Mouse (Mus musculus) stomach, postnatal 0 days (tissue): ENCODE data around the gene Il33.

Source experiments
- CTCF ChIP-seq: IDR thresholded peaks from 2 replicates; pipeline ENCODE4 v1.5.1; 2016; ENCODE audit warnings: antibody characterized with exemption, low read depth, mild to moderate bottlenecking, moderate library complexity
- EP300 ChIP-seq: optimal IDR thresholded peaks from 2 replicates; pipeline ENCODE3; 2016; ENCODE audit warnings: antibody characterized with exemption

DNA sequence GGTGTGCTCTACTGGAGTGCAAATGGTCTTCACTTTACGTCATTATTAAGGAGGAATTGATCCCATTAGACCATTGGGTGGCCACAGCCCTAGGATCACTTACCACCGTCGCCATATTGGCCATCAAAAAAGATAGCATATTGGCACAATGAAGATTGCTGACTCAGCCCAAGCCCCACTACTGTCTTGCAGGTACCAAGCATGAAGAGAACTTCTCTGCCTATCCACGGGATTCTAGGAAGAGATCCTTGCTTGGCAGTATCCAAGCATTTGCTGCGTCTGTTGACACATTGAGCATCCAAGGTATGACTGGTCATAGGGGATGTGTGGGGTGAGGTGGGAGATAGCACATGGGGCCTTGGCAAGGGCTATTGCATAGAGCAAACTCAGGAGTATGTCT, 27.6 kb downstream of the Il33 start:
- TF ChIP-seq EP300 (no peak), CTCF (no peak)
